Mouse (Mus musculus): Measurements from ENCODE around the gene Far1. TPM values are rescaled to one million over a fixed set of nuclear protein-coding genes. Genes with fewer than 3 reads are reported as not detected.

The Far1 gene
- polyA plus RNA-seq, 1 experiment from 2014 or later = 13.2 TPM

DNA sequence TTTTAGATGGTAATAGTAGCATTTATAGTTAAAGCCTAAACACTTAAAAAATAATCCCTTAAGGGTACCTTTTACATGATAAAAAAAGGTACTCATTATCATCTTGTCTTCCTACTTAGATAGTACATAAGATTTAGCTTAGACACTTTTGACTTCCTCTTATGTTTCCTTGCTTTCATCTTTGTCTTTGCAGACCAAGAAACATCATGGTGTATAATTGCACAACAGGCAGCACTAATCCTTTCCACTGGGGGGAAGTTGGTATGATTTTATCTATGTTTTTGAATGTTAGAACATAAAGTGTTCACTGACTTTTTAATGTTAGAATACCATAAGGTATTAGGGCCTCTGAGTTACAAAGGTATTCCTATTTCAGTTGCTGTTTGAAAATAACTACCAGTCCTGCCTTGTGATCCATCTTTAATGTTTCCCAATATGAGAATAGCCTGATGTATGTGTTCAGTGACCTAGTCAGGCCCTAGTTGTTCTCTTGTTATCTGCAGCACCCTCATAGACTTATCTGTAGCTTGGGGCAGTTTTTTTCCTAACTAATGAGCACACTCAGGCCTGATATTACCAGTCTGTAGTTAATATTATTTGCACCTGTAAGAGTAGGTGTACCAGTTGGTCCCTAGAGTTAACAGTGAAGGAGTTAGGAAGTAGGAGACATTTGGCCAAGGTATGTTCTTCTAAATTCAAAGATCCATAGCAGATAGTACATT lies 38.3 kb downstream of the Far1 start:
- Histone ChIP-seq H3K27me3 (ENCODE audit: insufficient read depth, low read length) (no peaks in the 10 kb centered on the region), H3K36me3 (replicated peaks; ENCODE audit: insufficient read depth, low read length) (peaks cover 11% of the 10 kb centered on the region; the same call in 1 of the 2 replicates), H3K9me3 (ENCODE audit: low read length) (no peaks in the 10 kb centered on the region), H3K9ac (replicated peaks) (no peak overlapping the region), H3K4me3 (ENCODE audit: low read depth, low read length) (no peak overlapping the region), H3K27ac (ENCODE audit: low read depth) (no peak overlapping the region), H3K4me1 (ENCODE audit: insufficient read depth) (no peaks in the 10 kb centered on the region), H3K4me2 (ENCODE audit: low read depth, low read length) (no peak overlapping the region)
- TF ChIP-seq EP300 (IDR thresholded peaks at IDR 0.05; ENCODE audit: low read depth) (no peak), CTCF (IDR thresholded peaks at IDR 0.05; ENCODE audit: low read depth) (no peak)
- DNase-seq = no peak
- ATAC-seq = no peak

DNA sequence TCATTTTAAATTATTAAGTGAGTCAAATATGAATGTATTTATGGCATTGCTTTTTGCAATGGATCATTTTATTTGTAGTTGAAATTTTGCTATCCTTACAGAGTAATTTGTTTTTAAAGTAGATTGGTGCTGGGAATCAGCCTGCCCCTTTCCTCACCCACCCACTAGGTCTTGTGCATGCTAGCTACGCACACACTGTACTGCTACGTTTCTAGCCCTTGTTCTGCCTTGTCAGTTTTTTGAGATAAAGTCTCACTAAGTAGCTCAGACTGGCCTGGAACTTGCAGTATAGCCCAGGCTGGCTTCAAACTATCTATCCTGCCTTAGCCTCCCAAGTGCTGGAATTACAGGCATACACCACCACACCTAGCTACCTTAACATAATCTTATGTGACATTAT lies 38.9 kb downstream of the Far1 start:
- no peak for ATAC-seq
- H3K27ac ChIP-seq (ENCODE audit: low read depth) = no peak overlapping the region
- H3K9me3 ChIP-seq (ENCODE audit: low read length) = no peaks in the 10 kb centered on the region
- H3K4me3 ChIP-seq (ENCODE audit: low read depth, low read length) = no peak overlapping the region
- peaks cover 10% of the 10 kb centered on the region; the same call in 1 of the 2 replicates for H3K36me3 ChIP-seq (replicated peaks; ENCODE audit: insufficient read depth, low read length)
- H3K4me1 ChIP-seq (ENCODE audit: insufficient read depth) = no peaks in the 10 kb centered on the region
- no peaks in the 10 kb centered on the region for H3K27me3 ChIP-seq (ENCODE audit: insufficient read depth, low read length)
- no peak for DNase-seq
- no peak overlapping the region for H3K4me2 ChIP-seq (ENCODE audit: low read depth, low read length)
- 80% methylated on average over 2 of the region's 2 CpGs for WGBS (ENCODE audit: insufficient replicate concordance)
- H3K9ac ChIP-seq (replicated peaks) = no peak overlapping the region
- no peak for TF ChIP-seq CTCF (IDR thresholded peaks at IDR 0.05; ENCODE audit: low read depth)
- TF ChIP-seq EP300 (IDR thresholded peaks at IDR 0.05; ENCODE audit: low read depth) = no peak

DNA sequence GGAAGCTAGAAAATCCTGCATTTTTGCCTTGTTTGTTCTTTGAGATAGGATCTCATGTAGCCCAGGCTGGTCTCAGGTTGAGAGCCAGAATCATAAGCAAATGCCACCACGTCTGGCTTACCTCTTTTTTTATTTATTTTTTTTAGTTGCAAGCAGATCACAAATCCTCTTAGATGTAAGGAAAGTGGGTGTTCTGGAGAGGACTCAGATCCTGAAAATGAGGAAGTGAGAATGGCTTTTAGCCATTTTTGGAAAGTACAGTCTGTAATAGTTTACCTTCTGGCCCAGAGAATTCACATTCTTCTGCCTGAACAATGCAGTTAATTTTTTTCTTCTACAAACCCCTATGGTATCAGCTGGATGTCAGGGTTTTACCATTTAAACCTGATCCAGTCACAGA lies 42.5 kb downstream of the Far1 start:
- Histone ChIP-seq H3K4me1 (ENCODE audit: insufficient read depth) (no peaks in the 10 kb centered on the region), H3K9ac (replicated peaks) (no peak overlapping the region), H3K4me2 (ENCODE audit: low read depth, low read length) (no peak overlapping the region), H3K27ac (ENCODE audit: low read depth) (no peak overlapping the region), H3K4me3 (ENCODE audit: low read depth, low read length) (no peak overlapping the region), H3K9me3 (ENCODE audit: low read length) (no peaks in the 10 kb centered on the region), H3K36me3 (replicated peaks; ENCODE audit: insufficient read depth, low read length) (peaks cover 2% of the 10 kb centered on the region; the same call in 1 of the 2 replicates), H3K27me3 (ENCODE audit: insufficient read depth, low read length) (no peaks in the 10 kb centered on the region)
- ATAC-seq (no peak), DNase-seq (no peak)
- WGBS (ENCODE audit: insufficient replicate concordance) = 49% methylated on average over 1 of the region's 1 CpGs
- TF ChIP-seq EP300 (IDR thresholded peaks at IDR 0.05; ENCODE audit: low read depth) (no peak), CTCF (IDR thresholded peaks at IDR 0.05; ENCODE audit: low read depth) (no peak)

DNA sequence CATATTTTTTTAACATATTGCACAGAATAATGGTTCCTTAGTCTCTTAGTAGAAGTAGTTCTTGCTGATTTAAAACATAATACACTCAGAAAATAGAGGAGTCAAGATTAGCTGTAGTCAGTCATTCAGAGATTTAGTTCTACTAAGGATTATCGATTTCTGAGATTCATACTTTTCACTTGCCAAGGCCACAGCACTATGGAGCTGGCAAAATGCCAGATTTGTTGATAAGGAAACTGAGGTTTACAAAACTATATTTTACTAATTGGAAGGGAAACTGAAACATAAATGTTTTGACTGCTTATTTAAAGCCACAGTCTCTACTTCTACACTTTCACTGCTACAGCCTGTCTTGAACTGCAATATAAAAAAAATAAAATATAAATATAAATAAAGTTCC lies 53.3 kb downstream of the Far1 start:
- Histone ChIP-seq H3K9ac (replicated peaks) (no peak overlapping the region), H3K27me3 (ENCODE audit: insufficient read depth, low read length) (no peaks in the 10 kb centered on the region), H3K9me3 (ENCODE audit: low read length) (no peaks in the 10 kb centered on the region), H3K27ac (ENCODE audit: low read depth) (no peak overlapping the region), H3K4me1 (ENCODE audit: insufficient read depth) (no peaks in the 10 kb centered on the region), H3K4me3 (ENCODE audit: low read depth, low read length) (no peak overlapping the region), H3K4me2 (ENCODE audit: low read depth, low read length) (no peak overlapping the region), H3K36me3 (replicated peaks; ENCODE audit: insufficient read depth, low read length) (peaks cover 8% of the 10 kb centered on the region; the same call in 1 of the 2 replicates)
- DNase-seq = no peak
- WGBS (ENCODE audit: insufficient replicate concordance) = 56% methylated on average over 1 of the region's 1 CpGs
- ATAC-seq = no peak
- TF ChIP-seq EP300 (IDR thresholded peaks at IDR 0.05; ENCODE audit: low read depth) (no peak), CTCF (IDR thresholded peaks at IDR 0.05; ENCODE audit: low read depth) (no peak)

DNA sequence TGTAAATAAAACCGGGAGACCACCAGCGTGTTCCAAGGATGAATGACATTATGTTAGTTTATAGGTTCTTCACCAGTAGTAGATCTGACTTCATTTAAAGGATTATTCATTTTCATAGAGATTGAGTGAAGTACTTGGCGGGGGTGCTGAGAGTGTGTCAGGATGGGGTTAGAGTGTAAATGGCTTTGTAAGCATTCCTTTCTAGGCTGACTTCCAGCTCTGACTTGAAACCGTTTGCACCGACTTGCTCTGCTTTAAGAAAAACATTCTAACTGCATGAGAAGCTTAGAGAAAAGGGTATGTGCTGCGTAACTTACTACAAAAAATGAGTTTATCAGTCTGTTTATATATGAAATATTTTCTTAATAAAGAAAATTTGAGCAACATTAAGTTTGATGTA lies 57.5 kb downstream of the Far1 start:
- no peak overlapping the region for H3K4me2 ChIP-seq (ENCODE audit: low read depth, low read length)
- no peak overlapping the region for H3K9ac ChIP-seq (replicated peaks)
- no peak overlapping the region for H3K27ac ChIP-seq (ENCODE audit: low read depth)
- peaks cover 8% of the 10 kb centered on the region; the same call in 1 of the 2 replicates for H3K36me3 ChIP-seq (replicated peaks; ENCODE audit: insufficient read depth, low read length)
- no peaks in the 10 kb centered on the region for H3K27me3 ChIP-seq (ENCODE audit: insufficient read depth, low read length)
- H3K4me3 ChIP-seq (ENCODE audit: low read depth, low read length) = no peak overlapping the region
- 83% methylated on average over 6 of the region's 6 CpGs for WGBS (ENCODE audit: insufficient replicate concordance)
- no peak for TF ChIP-seq CTCF (IDR thresholded peaks at IDR 0.05; ENCODE audit: low read depth)
- H3K9me3 ChIP-seq (ENCODE audit: low read length) = no peaks in the 10 kb centered on the region
- ATAC-seq (no peak), DNase-seq (no peak)
- H3K4me1 ChIP-seq (ENCODE audit: insufficient read depth) = no peaks in the 10 kb centered on the region

DNA sequence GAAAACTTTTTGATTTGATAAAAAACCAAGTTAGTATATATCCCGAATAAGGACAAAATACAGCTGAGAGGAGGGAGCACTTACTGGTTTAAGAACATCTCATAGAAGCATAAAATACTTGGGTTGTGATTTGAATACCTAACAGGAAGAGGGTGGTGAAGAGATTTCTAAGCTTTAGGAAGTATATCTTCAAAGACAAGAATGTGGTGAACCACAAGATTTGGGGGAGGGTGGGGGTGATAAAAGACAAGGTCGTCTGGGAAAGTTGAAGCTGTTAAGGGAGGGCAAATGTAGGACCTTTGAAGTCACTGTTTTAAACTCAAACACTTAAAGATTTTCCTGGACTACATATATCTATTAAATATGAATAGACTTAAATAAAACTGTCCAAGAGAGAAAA lies 59.1 kb downstream of the Far1 start:
- H3K9me3 ChIP-seq (ENCODE audit: low read length) = no peaks in the 10 kb centered on the region
- no peak overlapping the region for H3K27ac ChIP-seq (ENCODE audit: low read depth)
- no peaks in the 10 kb centered on the region for H3K27me3 ChIP-seq (ENCODE audit: insufficient read depth, low read length)
- no peak overlapping the region for H3K4me2 ChIP-seq (ENCODE audit: low read depth, low read length)
- no peak for TF ChIP-seq EP300 (IDR thresholded peaks at IDR 0.05; ENCODE audit: low read depth)
- no peak for TF ChIP-seq CTCF (IDR thresholded peaks at IDR 0.05; ENCODE audit: low read depth)
- H3K9ac ChIP-seq (replicated peaks) = no peak overlapping the region
- WGBS (ENCODE audit: insufficient replicate concordance) = 33% methylated on average over 2 of the region's 2 CpGs
- ATAC-seq (no peak), DNase-seq (no peak)
- no peaks in the 10 kb centered on the region for H3K4me1 ChIP-seq (ENCODE audit: insufficient read depth)
- no peak overlapping the region for H3K4me3 ChIP-seq (ENCODE audit: low read depth, low read length)
- H3K36me3 ChIP-seq (replicated peaks; ENCODE audit: insufficient read depth, low read length) = no peaks in the 10 kb centered on the region
